Mouse (Mus musculus) left cerebral cortex, postnatal 25 days (tissue): ENCODE measurements around the gene Ntrk1. TPM values are rescaled to one million over a fixed set of nuclear protein-coding genes. Genes with fewer than 3 reads are reported as not detected.
"Not testable (repeated sequence)": the region's sequence is repeated elsewhere in the genome, so short reads cannot be mapped to it uniquely, and the experiment has no call there.

Source experiments
- DNase-seq, 2 experiments: peaks; one replicate each; pipeline ENCODE4 v3.0.0; 2022; ENCODE audit warnings: low spot score in 2 of 2, mixed read lengths in 1 of 2
- intact Hi-C: fragments of 180-260 bp; cut with DNase I; formaldehyde crosslinking; loops from one replicate; pipeline ENCODE4 v1.15.1; 2025
- total RNA-seq, 2 experiments: library from RNA; stranded (reverse); gene quantifications; 2 replicates each; pipeline ENCODE4 v1.2.3; 2021

Ntrk1 gene
- 1 to 10 TPM in 1 of 2 experiments, under 1 TPM in 1; 0.21 to 1.7 TPM for total RNA-seq

DNA sequence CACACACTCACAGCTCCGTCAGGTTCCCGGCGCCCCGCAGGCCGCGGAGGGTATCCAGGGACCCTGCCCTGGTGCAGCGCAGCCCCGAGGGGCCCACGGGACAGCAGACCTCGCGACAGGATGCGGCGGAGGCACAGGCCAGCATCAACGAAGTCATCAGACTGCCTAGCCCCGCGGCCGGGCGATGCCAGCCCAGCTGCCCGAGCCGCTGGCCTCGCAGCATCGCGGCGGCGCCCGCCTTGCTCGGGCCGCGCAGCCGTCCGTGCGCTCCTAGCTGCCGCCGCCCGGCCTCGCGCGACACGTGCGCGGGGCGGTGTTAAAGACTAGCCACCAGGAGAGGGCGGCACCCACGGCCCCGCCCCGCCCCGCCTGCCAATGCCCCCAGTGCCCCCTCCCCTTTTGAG is at the start of gene Ntrk1:
Gene Ntrk1, minus strand, starts transcription at position 241 of the 404 bp plus-strand sequence.
- intact Hi-C loops, result loop anchor here (1.0 to 5.0 kb wide), 2 partner anchors 21 to 47 kb away; no protein-coding TSS in a partner anchor
- DNase-seq, result no peak

- no peak for DNase-seq
- intact Hi-C loops, result loop anchor here (5.0 kb wide), 1 partner anchor 49 kb away; no protein-coding TSS in a partner anchor
Measured at GRCm38 (mm10) chr3:87840858-87841257, 45.9 kb upstream of the Ntrk1 start.

DNA sequence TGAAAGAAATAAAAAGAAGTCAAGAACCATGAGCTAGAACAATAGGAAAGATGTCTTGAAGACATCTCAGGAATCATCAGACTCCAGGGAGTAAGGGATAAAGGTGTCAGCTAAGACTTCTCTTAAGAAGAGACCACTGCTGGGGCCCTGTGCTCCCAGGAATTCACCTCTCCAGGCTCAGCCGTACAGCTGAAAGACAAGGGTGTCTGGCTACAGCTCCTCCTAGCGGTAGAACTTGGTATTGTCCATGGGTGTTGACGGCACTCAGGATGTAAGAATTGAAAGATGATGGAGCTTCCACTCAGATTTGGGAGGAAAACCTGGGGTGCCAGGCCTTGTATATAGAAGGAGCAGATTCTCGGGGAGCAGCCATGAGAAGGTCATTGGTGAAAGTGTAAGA is 43.7 kb upstream of the Ntrk1 start:
- intact Hi-C loops, result loop anchor here (5.0 kb wide), 1 partner anchor 66 kb away; no protein-coding TSS in a partner anchor

DNA sequence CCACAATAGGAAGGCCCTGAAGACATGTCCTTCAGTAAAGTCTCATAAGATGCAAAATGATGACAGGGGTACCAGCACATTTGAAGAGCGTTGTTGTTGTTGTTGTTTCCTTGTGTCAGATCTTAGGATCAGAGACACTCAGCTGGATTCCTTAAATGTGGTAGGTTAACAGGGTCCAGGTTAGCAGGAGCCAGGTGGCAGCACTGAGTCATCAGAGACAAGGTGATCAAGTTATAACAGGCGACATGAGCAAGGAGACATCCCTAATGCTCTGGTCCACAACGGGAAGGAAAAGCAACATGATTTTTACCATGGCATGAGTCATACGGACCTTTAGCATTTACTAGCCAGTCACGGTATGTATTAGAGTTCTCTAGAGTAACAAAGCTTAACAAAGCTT is 38.5 kb upstream of the Ntrk1 start:
- intact Hi-C loops, result no loop called here

More for the DNA sequence above, 43.7 kb upstream of the Ntrk1 start:
- peak; percentile 62 to 78 for DNase-seq

DNA sequence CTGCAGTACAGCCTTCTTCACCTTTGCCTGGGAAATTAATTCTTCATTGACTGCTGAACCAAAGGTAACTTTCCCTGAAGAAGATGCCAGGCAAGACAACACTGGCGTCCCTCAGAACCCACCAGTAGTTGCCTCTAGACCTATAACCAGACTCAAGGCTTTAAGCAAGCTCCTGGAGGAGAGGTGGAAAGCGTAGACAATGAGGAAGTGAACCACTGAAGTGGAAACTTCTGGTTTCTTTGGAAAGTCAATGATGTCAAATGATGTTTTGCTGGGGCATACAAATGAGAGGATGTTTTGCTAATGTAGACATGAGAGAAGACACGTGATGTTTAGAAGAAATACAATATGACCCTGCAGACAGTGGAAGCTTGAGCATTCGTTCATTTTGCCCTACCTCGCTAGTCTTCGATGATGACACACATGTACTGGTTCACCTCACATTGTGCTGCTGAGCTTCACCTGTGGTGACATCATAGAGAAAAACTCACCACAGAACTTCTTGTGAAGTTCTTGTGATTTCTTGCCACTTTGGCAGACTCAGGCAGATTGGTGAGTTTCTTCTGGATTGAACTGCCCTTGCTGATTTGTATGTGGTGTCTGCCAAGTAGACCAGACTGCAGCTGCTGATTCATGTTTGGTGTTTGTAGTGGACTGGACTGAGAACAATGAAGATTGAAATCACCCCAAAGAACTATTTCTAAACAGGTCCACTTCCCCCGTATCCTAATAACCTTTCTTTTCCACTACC is 37.3 kb upstream of the Ntrk1 start:
- DNase-seq, result no peak
- intact Hi-C loops, result no loop called here

More for the DNA sequence above, 38.5 kb upstream of the Ntrk1 start:
- no peak for DNase-seq

DNA sequence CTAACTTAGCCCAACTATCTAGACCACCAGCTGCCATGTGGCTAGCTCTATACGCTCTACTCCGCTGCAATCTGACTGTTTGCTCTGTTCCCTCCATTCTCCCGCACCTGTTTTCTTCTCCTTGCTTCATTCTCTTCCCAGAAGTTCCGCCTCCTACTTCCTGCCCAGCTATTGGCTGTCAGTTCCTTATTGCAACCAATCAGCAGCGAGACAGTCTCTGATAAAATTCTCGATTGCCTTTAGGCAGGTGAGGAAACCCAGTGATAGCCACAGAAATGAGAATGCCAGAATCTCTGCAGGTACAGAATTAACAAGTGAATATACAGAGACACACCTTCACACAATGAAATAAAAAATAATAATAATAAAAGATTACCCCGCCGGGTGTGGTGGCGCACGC is 34.1 kb upstream of the Ntrk1 start:
- DNase-seq, result no peak
- intact Hi-C loops, result no loop called here

DNA sequence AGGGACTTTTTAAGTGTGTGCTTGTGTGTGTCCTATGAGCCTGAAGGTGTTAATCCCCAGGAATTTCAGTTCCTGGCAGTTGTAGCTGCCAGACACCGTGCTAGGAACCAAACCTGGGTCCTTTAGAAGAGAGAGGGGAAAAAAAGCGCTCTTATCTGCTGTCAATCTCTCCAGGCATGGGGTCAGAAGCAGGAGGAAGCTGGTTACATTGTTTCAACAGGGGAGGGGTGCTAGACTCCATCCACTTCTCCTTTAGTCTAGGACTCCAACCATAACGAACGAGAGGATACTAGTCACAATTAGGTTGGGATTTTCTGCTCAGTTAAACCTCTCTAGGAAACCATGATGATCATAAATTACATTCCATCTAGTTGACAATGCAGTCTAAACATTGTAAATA is 33.5 kb upstream of the Ntrk1 start:
- no peak for DNase-seq
- intact Hi-C loops, result no loop called here

DNA sequence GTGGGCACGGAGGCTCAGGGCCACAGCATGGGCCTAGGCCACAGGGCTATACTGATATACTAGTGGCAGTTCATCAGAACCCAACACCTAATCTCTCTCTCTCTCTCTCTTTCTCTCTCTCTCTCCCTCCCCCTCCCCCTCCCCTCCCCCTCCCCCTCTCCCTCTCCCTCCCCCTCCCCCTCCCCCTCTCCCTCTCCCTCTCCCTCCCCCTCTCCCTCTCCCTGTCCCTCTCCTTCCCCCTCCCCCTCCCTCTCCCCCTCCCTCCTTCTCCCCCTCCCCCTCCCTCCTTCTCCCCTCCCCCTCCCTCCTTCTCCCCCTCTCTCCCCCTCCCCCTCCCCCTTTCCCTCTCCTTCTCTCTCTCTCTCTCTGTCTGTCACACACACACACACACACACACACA is 29.2 kb upstream of the Ntrk1 start, which contains the start of gene Pear1:
Gene Pear1, minus strand, starts transcription at position 101 of the 400 bp plus-strand sequence.
- intact Hi-C loops, DNase-seq: not testable (repeated sequence)

GRCm38 (mm10) chr3:87818226-87818625 is 23.3 kb upstream of the Ntrk1 start:
- intact Hi-C loops, result no loop called here
- DNase-seq, result no peak

DNA sequence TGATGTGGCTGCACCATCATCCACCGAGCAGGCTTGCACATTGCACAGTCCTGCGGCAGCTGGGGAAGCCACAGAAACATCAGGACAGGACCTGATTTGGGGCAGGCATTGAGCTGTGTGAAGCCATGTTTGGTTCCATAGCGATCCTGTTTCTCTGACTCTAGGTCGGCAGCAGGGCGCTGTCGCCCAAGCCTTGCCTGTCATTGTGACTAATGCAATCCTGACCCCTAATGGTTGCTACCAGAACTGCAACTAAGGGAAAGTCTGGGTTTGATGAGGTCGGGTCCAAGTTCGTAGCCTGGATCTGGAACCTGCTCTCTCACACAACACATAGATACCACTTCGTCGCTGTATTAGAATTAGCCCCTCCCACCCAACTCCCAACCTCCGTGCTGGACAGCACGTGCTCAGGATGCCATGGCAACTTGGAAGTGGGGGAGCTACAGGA is 21.7 kb upstream of the Ntrk1 start:
- peak; percentile 71 to 72 for DNase-seq
- intact Hi-C loops, result loop anchor here (1.0 to 2.0 kb wide), 3 partner anchors 21 to 60 kb away; partner anchors contain the start of gene Ntrk1

DNA sequence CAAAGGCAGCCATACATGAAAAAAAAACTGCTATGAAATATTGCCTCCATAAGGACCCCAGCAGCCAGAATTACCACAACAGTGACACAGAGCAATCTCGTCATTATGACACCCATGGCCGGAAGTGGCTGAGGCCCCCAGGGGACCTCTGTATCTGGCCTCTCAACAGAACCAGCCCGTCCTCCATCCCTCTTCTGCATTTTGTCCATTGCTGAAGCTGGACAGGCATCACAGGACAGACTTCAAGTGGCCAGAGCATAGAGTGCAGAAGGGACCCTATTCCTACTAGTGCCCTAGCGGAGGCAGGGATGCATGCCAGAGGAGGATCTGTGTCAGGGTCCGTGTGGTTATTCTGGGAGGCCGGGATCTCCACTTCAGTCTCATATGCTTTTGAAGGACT is 21.2 kb upstream of the Ntrk1 start:
- DNase-seq, result no peak
- intact Hi-C loops, result loop anchor here (1.0 to 2.0 kb wide), 3 partner anchors 21 to 59 kb away; partner anchors contain the start of gene Ntrk1

DNA sequence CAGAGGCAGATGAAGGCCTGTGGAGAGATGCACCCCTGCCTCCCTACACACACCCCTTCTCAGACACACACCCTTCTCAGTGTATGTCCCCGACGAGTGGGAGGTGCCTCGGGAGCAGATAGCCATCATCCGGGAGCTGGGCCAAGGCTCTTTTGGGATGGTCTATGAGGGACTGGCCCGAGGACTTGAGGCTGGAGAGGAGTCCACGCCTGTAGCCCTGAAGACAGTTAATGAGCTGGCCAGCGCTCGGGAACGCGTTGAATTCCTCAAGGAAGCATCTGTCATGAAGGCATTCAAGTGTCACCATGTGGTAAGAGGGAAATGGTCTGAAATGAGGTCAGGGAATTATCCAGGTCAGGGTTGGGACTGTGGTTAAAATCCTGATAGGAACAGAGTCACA is 17.9 kb upstream of the Ntrk1 start:
- intact Hi-C loops, result no loop called here
- DNase-seq, result no peak

GRCm38 (mm10) chr3:87812413-87812812 is 17.5 kb upstream of the Ntrk1 start:
- intact Hi-C loops, result no loop called here
- DNase-seq, result no peak

- intact Hi-C loops, result no loop called here
- DNase-seq, result no peak
Measured at GRCm38 (mm10) chr3:87811297-87811696, 16.3 kb upstream of the Ntrk1 start.

DNA sequence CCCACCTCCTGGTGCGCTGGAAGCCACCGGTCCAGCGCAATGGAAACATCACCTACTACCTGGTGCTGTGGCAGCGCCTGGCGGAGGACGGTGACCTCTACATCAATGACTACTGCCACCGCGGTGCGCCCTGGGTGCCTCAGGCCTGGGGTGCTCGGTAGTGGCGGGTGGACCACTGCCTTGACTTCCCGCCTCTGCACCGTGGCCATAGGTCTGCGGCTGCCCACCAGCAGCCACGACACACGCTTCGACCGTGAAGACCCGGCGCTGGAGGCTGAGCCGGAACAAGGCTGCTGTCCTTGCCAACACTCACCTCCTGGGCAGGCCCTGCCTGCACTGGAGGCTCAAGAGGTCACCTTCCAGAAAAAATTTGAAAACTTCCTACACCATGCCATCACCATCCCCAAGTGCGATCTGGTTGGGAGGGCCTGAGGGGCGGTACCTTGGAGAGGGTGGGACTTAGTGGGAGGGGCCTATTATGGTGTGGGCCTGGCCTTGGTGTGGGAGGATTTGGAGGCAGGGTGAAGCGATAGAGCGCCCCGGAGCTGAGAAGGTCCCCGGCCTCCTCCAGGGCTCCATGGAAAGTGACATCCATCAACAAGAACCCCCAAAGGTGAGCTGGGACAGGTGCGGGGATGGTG is 14.5 kb upstream of the Ntrk1 start:
- DNase-seq, result no peak
- intact Hi-C loops, result no loop called here

GRCm38 (mm10) chr3:87804038-87804677 is 9.2 kb upstream of the Ntrk1 start:
- intact Hi-C loops, result no loop called here
- no peak for DNase-seq

DNA sequence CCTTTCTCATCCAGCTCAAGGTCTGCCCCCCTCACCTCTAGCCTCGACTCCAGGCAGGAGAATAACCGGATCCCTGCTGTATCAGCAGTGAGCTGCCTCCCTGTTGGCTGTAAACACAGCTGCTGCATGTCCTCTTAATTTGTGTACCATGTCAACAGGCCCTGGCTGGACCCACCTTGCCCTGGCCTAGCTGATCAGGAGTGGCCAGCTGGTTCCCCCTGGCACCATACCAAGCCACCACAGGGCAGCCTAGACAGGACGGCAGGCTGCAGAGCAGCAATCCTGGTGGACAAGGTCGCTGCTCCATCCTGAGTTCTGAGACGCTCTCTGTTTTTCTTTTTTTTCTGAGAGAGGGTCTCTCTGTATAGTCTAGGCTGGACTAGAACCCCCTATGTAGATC is 6.7 kb upstream of the Ntrk1 start:
- DNase-seq, result no peak
- intact Hi-C loops, result no loop called here

GRCm38 (mm10) chr3:87796736-87797334 is 1.9 kb upstream of the Ntrk1 start, which contains the start of gene Insrr:
Gene Insrr, plus strand, starts transcription at chr3:87796951.
- intact Hi-C loops, result no loop called here
- DNase-seq, result no peak
